Mouse (Mus musculus): ENCODE data around the gene Pnrc2.

DNA sequence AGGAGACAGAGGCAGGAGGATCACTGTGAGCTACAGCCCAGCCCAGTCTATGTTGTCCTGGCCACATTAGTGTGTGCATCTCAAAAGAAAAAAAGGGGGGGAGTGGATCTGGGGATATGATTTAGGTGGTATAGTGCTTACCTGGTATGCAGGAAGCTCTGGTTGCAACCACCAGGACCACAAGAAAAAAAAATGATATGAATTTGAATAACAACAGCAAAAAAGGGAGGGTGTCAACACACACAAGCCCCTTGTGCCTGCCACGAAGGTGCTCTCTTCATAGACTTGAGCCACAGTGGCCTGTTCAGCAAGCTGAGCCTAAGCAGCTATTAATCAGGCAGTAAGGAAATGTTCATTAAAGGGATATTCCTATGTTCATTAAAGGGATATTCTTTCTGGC, 31.2 kb upstream of the Pnrc2 start:
- TF ChIP-seq POLR2A (IDR thresholded peaks at IDR 0.05; ENCODE audit: control insufficient read depth, extremely low read depth, insufficient read depth, low read length, poor library complexity) (no peak), CTCF (IDR thresholded peaks at IDR 0.05; ENCODE audit: borderline replicate concordance, control insufficient read depth, extremely low read depth, insufficient read depth, low read length, poor library complexity) (no peak)
